Mouse (Mus musculus): ENCODE measurements around the gene Gnaq. TPM values are rescaled to one million over a fixed set of nuclear protein-coding genes. Genes with fewer than 3 reads are reported as not detected.

Gene Gnaq
- polyA plus RNA-seq, 1 experiment from 2014 or later = 18.4 TPM

DNA sequence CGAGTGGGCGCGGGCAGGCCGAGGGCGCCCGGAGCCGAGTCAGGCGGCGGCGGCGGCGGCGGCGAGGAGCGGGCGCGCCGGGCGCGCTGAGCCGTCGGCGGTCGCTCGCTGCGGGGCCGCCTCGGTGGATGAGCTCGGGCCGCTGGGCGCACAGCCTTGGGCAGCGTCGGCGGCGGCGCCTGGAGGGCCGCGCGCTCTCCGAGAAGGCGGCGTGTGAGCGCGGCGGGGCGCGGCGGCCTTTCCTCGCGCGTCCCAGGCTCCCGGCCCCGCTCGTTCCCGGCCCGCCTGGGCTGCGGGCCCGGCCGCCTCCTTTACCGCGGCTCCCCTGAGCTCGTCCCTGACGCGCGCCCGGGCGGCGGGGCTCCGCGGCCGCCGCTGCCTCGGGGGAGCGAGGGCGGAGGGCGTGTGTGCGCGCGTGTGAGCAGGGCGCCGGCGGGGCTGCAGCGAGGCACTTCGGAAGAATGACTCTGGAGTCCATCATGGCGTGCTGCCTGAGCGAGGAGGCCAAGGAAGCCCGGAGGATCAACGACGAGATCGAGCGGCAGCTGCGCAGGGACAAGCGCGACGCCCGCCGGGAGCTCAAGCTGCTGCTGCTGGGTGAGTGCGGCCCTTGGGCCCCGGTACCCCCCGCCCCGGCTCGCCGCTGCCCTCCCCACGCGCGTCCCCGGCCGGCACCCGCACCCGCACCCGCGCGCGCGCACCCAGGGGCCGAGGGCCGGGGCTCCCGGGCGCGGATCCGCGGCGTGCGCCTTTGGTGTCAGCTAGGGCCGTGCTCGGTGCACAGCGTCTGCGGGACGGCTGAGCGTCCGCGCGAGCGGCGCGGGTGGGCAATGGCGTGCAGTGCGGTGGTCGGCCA is 462 bp downstream of the Gnaq start:
- Histone ChIP-seq H3K4me2 (ENCODE audit: low read length) (peak overlapping the region; percentile 62), H3K4me1 (replicated peaks; ENCODE audit: control insufficient read depth, insufficient read depth, low read length) (peaks cover 38% of the 10 kb centered on the region), H3K9ac (ENCODE audit: low read length) (peak overlapping the region; percentile 98), H3K9me3 (ENCODE audit: control insufficient read depth, low read length) (no peaks in the 10 kb centered on the region), H3K36me3 (ENCODE audit: control insufficient read depth, insufficient read depth, low read length) (no peaks in the 10 kb centered on the region), H3K27ac (ENCODE audit: low read depth) (peak overlapping the region; percentile 99), H3K27me3 (replicated peaks; ENCODE audit: control insufficient read depth, insufficient read depth, low read length) (no peaks in the 10 kb centered on the region), H3K4me3 (ENCODE audit: low read depth, low read length) (peak overlapping the region; percentile 89)
- under 1% methylated on average over 92 of the region's 139 CpGs for WGBS
- ATAC-seq (replicated peaks; ENCODE audit: low FRiP score, low TSS enrichment, low read depth) (peak; percentile 61), DNase-seq (ENCODE audit: low spot score) (peak; percentile 83)

GRCm38 (mm10) chr19:16133721-16134570 is 1.3 kb downstream of the Gnaq start:
- H3K27me3 ChIP-seq (replicated peaks; ENCODE audit: control insufficient read depth, insufficient read depth, low read length) = no peaks in the 10 kb centered on the region
- H3K27ac ChIP-seq (ENCODE audit: low read depth) = peak overlapping the region; percentile 99
- DNase-seq (ENCODE audit: low spot score) = peak; percentile 73
- H3K9ac ChIP-seq (ENCODE audit: low read length) = peak overlapping the region; percentile 98
- peaks cover 47% of the 10 kb centered on the region for H3K4me1 ChIP-seq (replicated peaks; ENCODE audit: control insufficient read depth, insufficient read depth, low read length)
- H3K4me3 ChIP-seq (ENCODE audit: low read depth, low read length) = peak overlapping the region; percentile 89
- H3K9me3 ChIP-seq (ENCODE audit: control insufficient read depth, low read length) = no peaks in the 10 kb centered on the region
- H3K4me2 ChIP-seq (ENCODE audit: low read length) = peak overlapping the region; percentile 62
- no peak; the same call in none of the 2 replicates for ATAC-seq (replicated peaks; ENCODE audit: low FRiP score, low TSS enrichment, low read depth)
- WGBS = 7% methylated on average over 25 of the region's 25 CpGs
- no peaks in the 10 kb centered on the region for H3K36me3 ChIP-seq (ENCODE audit: control insufficient read depth, insufficient read depth, low read length)

GRCm38 (mm10) chr19:16138064-16138580 is 5.5 kb downstream of the Gnaq start:
- H3K36me3 ChIP-seq (ENCODE audit: control insufficient read depth, insufficient read depth, low read length) = no peaks in the 10 kb centered on the region
- H3K4me1 ChIP-seq (replicated peaks; ENCODE audit: control insufficient read depth, insufficient read depth, low read length) = peaks cover 63% of the 10 kb centered on the region
- H3K27ac ChIP-seq (ENCODE audit: low read depth) = no peak overlapping the region
- WGBS = 37% methylated on average over 5 of the region's 5 CpGs
- H3K27me3 ChIP-seq (replicated peaks; ENCODE audit: control insufficient read depth, insufficient read depth, low read length) = no peaks in the 10 kb centered on the region
- no peak for ATAC-seq (replicated peaks; ENCODE audit: low FRiP score, low TSS enrichment, low read depth)
- peak overlapping the region; percentile 22; the same call in 1 of the 2 replicates for H3K4me2 ChIP-seq (ENCODE audit: low read length)
- no peaks in the 10 kb centered on the region for H3K9me3 ChIP-seq (ENCODE audit: control insufficient read depth, low read length)
- no peak overlapping the region for H3K9ac ChIP-seq (ENCODE audit: low read length)
- no peak for DNase-seq (ENCODE audit: low spot score)
- H3K4me3 ChIP-seq (ENCODE audit: low read depth, low read length) = no peak overlapping the region

DNA sequence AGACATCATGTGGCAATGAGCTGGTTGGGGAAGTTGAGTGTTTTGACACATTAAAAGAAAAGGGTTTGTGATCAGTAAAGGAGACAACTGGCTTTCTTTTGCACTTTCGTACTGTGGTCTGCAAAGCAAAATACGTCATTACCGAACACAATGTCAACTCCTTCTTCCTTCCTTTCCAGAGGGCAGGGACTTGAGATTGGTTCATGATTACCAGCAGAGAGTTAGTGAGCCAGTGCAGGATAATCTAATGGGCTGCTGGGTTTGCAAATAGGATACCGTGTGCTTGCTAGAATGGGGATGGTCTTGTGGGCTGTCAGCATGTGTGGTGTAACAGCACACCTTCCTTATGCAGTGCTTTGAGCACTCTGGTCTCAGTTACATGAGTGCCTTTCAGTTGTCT is 8.1 kb downstream of the Gnaq start:
- 52% methylated on average over 4 of the region's 4 CpGs for WGBS
- no peak overlapping the region for H3K9ac ChIP-seq (ENCODE audit: low read length)
- no peaks in the 10 kb centered on the region for H3K27me3 ChIP-seq (replicated peaks; ENCODE audit: control insufficient read depth, insufficient read depth, low read length)
- H3K4me1 ChIP-seq (replicated peaks; ENCODE audit: control insufficient read depth, insufficient read depth, low read length) = peaks cover 52% of the 10 kb centered on the region
- DNase-seq (ENCODE audit: low spot score) (no peak), ATAC-seq (replicated peaks; ENCODE audit: low FRiP score, low TSS enrichment, low read depth) (no peak)
- H3K27ac ChIP-seq (ENCODE audit: low read depth) = no peak overlapping the region
- H3K4me2 ChIP-seq (ENCODE audit: low read length) = no peak overlapping the region
- H3K9me3 ChIP-seq (ENCODE audit: control insufficient read depth, low read length) = no peaks in the 10 kb centered on the region
- H3K36me3 ChIP-seq (ENCODE audit: control insufficient read depth, insufficient read depth, low read length) = no peaks in the 10 kb centered on the region
- H3K4me3 ChIP-seq (ENCODE audit: low read depth, low read length) = no peak overlapping the region

DNA sequence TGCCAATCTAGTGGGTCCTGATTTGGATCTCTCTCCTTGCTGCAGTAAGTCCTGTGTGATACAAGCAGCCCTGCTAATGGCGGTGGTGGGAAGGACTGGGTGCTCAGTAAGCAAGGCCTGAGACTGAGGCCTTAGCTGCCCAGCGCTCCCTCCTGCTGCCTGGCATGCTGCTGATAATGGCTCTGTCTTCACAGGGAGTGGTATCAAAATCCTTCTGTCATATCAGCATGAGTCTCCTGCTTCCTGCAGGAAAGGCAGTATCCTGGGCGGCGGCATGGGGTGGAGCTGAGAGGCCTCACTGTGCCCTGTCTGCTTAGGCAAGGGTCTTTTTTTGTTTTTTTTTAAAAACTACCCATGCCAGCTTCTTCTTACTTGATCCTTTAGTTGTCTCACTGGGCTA is 9.2 kb downstream of the Gnaq start:
- Histone ChIP-seq H3K36me3 (ENCODE audit: control insufficient read depth, insufficient read depth, low read length) (no peaks in the 10 kb centered on the region), H3K27ac (ENCODE audit: low read depth) (no peak overlapping the region), H3K4me2 (ENCODE audit: low read length) (no peak overlapping the region), H3K9ac (ENCODE audit: low read length) (no peak overlapping the region), H3K4me3 (ENCODE audit: low read depth, low read length) (no peak overlapping the region), H3K9me3 (ENCODE audit: control insufficient read depth, low read length) (no peaks in the 10 kb centered on the region), H3K4me1 (replicated peaks; ENCODE audit: control insufficient read depth, insufficient read depth, low read length) (peaks cover 48% of the 10 kb centered on the region), H3K27me3 (replicated peaks; ENCODE audit: control insufficient read depth, insufficient read depth, low read length) (no peaks in the 10 kb centered on the region)
- 66% methylated on average over 4 of the region's 4 CpGs for WGBS
- no peak for ATAC-seq (replicated peaks; ENCODE audit: low FRiP score, low TSS enrichment, low read depth)
- no peak for DNase-seq (ENCODE audit: low spot score)

DNA sequence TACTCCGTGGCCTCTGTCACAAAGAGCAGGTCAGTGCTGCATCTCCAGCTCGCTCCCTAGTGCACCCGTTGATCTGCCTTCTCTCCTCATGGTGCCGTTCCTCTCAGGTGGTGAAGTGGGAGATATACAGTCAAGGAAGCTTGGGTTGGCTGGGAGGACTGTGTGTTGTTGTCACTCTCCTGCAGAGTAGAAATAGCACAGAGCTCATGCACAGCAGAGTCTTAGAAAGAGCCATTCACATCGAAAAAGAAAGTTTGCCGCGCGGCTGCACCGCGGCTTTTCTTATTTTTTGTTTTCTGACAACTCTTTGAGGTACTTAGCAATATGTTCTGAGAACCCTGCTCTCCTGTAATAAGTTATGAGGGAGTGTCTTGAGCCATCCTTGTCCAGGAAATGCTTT is 10.4 kb downstream of the Gnaq start:
- no peaks in the 10 kb centered on the region for H3K27me3 ChIP-seq (replicated peaks; ENCODE audit: control insufficient read depth, insufficient read depth, low read length)
- WGBS = 91% methylated on average over 10 of the region's 10 CpGs
- no peak for DNase-seq (ENCODE audit: low spot score)

DNA sequence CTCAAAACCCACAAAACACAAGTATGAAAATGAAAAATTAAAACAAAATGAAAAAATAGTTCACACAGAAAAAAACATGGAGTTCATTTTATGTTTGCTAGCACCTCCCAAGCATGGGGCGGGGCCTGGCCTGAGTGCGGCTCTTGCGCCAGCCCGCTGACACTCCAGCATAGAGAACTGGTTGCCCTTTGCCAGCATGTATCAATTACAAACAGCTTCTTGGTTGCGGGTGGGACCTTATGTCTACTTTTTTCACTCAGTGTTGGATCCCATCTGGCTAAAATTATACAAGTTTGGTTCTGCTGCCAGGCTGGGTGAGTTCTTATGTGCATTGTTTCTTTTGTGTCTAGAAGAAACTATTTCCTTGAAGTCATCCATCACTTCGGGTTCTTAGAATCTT is 14.8 kb downstream of the Gnaq start:
- Histone ChIP-seq H3K36me3 (ENCODE audit: control insufficient read depth, insufficient read depth, low read length) (no peaks in the 10 kb centered on the region), H3K27me3 (replicated peaks; ENCODE audit: control insufficient read depth, insufficient read depth, low read length) (no peaks in the 10 kb centered on the region), H3K27ac (ENCODE audit: low read depth) (no peak overlapping the region), H3K9ac (ENCODE audit: low read length) (no peak overlapping the region), H3K4me2 (ENCODE audit: low read length) (no peak overlapping the region), H3K9me3 (ENCODE audit: control insufficient read depth, low read length) (no peaks in the 10 kb centered on the region), H3K4me3 (ENCODE audit: low read depth, low read length) (no peak overlapping the region), H3K4me1 (replicated peaks; ENCODE audit: control insufficient read depth, insufficient read depth, low read length) (peaks cover 4% of the 10 kb centered on the region; the same call in 1 of the 2 replicates)
- DNase-seq (ENCODE audit: low spot score) = no peak
- ATAC-seq (replicated peaks; ENCODE audit: low FRiP score, low TSS enrichment, low read depth) = no peak
- 87% methylated on average over 6 of the region's 6 CpGs for WGBS

More for the DNA sequence above, 10.4 kb downstream of the Gnaq start:
- H3K4me1 ChIP-seq (replicated peaks; ENCODE audit: control insufficient read depth, insufficient read depth, low read length) = peaks cover 36% of the 10 kb centered on the region
- no peak overlapping the region for H3K4me3 ChIP-seq (ENCODE audit: low read depth, low read length)
- H3K36me3 ChIP-seq (ENCODE audit: control insufficient read depth, insufficient read depth, low read length) = no peaks in the 10 kb centered on the region
- H3K27ac ChIP-seq (ENCODE audit: low read depth) = no peak overlapping the region
- ATAC-seq (replicated peaks; ENCODE audit: low FRiP score, low TSS enrichment, low read depth) = no peak
- H3K9ac ChIP-seq (ENCODE audit: low read length) = no peak overlapping the region
- no peak overlapping the region for H3K4me2 ChIP-seq (ENCODE audit: low read length)
- no peaks in the 10 kb centered on the region for H3K9me3 ChIP-seq (ENCODE audit: control insufficient read depth, low read length)

DNA sequence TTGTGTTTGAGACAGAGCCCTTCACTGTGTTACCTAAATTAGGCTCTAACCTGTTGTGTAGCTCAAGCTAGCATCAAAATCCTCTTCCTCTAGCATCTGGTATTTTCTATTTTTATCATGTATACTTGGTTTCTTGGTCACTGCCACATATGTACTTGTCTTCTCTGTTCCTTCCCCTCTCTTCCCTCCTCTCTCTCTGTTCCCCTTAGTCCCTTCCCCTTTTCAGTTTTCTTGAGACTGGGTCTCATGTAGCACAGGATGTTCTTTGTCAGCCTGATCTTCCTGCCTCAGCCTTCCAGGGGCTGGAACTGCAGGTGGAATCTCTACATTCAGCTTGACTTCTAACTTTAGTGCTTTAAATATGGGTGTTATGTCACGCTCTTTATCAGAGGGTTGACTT is 16.5 kb downstream of the Gnaq start:
- Histone ChIP-seq H3K27me3 (replicated peaks; ENCODE audit: control insufficient read depth, insufficient read depth, low read length) (no peaks in the 10 kb centered on the region), H3K9ac (ENCODE audit: low read length) (no peak overlapping the region), H3K9me3 (ENCODE audit: control insufficient read depth, low read length) (no peaks in the 10 kb centered on the region), H3K4me2 (ENCODE audit: low read length) (no peak overlapping the region), H3K4me3 (ENCODE audit: low read depth, low read length) (no peak overlapping the region), H3K36me3 (ENCODE audit: control insufficient read depth, insufficient read depth, low read length) (no peaks in the 10 kb centered on the region), H3K27ac (ENCODE audit: low read depth) (no peak overlapping the region), H3K4me1 (replicated peaks; ENCODE audit: control insufficient read depth, insufficient read depth, low read length) (peaks cover 4% of the 10 kb centered on the region; the same call in 1 of the 2 replicates)
- DNase-seq (ENCODE audit: low spot score) (peak; percentile 33), ATAC-seq (replicated peaks; ENCODE audit: low FRiP score, low TSS enrichment, low read depth) (no peak)
- WGBS = 97% methylated on average over 1 of the region's 1 CpGs

Data from intestine, embryonic 14.5 days (tissue).